Mouse (Mus musculus): ENCODE results near the gene Insl5. TPM values are rescaled to one million over a fixed set of nuclear protein-coding genes. Genes with fewer than 3 reads are reported as not detected.

The Insl5 gene
- total RNA-seq (2021) = not detected
- long read RNA-seq, experiment 1, partial matches to known transcripts = 0 of 1 reads
- long read RNA-seq, experiment 1, other reads (novel, unspliced or antisense) = 0 of 1 reads
- long read RNA-seq, experiment 2 = 0 reads

DNA sequence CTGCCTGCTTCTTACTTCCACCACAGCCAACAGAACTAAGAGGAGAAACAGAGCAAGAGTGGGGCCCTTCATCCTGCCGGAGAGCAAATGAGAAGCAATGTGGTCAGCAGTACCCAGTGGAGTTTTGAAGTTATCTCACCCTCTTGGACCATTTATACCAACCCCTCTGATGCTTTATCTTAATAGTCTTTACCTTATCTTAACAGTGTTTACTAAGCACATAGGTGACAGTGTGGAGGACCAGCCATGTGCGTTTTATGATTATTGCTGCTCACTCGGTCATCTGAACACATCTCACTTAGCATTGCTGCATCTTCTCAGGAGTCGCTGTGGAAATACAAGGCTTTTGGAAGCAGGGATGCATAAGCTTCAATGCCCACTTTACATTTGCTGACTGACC is at the start of gene Insl5:
Gene Insl5 (minus strand): TSS at position 222 of the 400 bp plus-strand sequence.
- no peak for DNase-seq
- intact Hi-C loops (cut with DNase I) = no loop called here

GRCm38 (mm10) chr4:103070631-103071030 is 44.0 kb upstream of the Insl5 start:
- DNase-seq = no peak
- intact Hi-C loops (cut with DNase I) = no loop called here

DNA sequence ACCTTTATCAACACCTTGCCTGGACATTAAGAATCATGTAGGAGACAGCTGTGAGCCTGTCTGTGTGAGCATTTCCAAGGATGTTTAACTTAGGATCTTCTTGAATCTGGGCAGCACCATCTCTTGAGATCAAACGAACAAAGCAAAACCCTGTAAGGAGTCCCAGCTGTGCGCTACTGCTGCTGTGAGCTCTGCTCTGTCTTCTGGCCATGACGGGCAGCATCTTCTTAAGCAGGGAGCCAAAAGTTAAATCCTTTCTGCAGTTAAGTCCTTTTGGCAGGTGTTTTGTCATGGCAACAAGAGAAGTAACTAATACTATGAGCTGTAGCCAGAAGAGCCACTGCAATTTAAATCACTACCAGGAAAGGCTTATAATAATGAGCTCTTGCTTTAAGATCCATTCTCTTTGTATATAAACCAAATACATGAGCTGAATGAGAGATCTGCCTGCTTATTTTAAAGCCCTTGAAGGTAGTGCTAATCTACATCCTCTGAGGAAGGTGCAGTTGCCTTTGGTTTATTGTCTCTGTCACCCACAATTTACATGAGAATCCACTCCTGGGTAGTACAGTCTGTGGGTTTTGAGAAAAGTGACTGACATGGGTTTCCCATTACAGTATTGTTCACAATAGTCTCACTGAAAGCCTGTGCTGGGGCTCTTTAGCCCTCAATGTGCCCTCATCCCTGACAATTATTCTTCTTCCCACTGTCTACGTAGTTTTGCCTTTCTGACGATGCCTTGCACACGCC is 41.4 kb upstream of the Insl5 start:
- intact Hi-C loops (cut with DNase I) = no loop called here
- no peak for DNase-seq

- DNase-seq = no peak
- intact Hi-C loops (cut with DNase I) = no loop called here
Measured at GRCm38 (mm10) chr4:103064976-103065375, 38.3 kb upstream of the Insl5 start.

DNA sequence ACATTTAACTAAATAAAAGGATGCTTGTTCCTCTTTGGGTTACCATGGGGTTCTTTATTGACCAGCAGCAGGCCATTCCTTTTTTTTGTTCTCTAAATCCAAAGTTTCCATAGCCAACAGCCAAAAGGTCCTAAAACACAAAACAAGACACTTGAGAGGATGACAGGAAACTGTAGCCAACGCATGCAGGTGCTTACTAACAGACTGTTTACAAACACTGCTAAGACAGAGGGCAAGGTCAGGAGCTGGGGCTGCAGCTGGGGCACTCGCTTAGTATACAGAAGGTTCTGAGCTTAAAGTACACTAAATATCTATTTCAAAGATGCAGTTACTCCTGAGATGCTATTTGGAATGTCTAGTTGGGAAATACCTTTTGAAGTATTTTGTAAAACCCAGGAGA is 37.8 kb upstream of the Insl5 start:
- intact Hi-C loops (cut with DNase I) = no loop called here
- no peak for DNase-seq

DNA sequence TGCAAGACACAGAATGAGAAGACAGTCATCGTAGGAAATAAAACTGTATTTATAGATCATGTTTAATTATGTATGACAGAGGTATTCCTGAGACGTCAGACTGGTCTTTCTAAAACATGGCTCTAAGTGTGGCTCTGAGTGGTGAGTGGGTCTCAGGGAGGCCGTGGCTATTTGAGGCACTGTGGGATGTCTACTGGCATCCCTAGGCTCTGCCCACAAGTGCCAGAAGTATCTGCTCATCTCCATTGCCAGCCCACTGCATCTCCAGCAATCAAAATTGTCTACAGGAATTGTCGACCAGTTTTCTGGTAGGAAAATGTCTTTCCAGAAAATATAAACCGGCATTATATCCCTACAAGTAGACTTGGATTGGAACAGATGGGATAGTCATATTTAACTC is 30.3 kb upstream of the Insl5 start:
- intact Hi-C loops (cut with DNase I) = no loop called here

GRCm38 (mm10) chr4:103048046-103048445 is 21.4 kb upstream of the Insl5 start:
- intact Hi-C loops (cut with DNase I) = no loop called here
- DNase-seq = no peak

More for the DNA sequence above, 30.3 kb upstream of the Insl5 start:
- no peak for DNase-seq

GRCm38 (mm10) chr4:103042997-103043396 is 16.4 kb upstream of the Insl5 start:
- intact Hi-C loops (cut with DNase I) = no loop called here
- DNase-seq = no peak

DNA sequence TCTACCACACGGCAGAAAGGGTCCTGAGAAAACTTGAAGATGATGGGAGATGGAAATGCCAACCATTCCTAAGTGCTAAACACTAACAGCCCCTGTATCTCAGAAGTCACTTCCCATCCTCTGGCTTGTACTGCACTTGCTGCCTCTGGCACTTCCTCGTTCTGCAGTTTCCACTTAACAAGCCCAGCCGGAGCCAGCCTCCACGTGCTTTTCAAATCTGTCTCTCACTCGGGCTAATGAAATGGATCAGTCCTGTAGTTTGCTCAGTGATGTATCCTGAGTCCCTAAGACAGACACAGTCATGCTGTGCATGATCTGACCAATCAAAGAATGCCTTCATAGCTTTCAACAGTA is 13.2 kb upstream of the Insl5 start:
- DNase-seq = no peak
- intact Hi-C loops (cut with DNase I) = no loop called here

GRCm38 (mm10) chr4:103039103-103039837 is 12.6 kb upstream of the Insl5 start:
- intact Hi-C loops (cut with DNase I) = no loop called here
- no peak for DNase-seq

DNA sequence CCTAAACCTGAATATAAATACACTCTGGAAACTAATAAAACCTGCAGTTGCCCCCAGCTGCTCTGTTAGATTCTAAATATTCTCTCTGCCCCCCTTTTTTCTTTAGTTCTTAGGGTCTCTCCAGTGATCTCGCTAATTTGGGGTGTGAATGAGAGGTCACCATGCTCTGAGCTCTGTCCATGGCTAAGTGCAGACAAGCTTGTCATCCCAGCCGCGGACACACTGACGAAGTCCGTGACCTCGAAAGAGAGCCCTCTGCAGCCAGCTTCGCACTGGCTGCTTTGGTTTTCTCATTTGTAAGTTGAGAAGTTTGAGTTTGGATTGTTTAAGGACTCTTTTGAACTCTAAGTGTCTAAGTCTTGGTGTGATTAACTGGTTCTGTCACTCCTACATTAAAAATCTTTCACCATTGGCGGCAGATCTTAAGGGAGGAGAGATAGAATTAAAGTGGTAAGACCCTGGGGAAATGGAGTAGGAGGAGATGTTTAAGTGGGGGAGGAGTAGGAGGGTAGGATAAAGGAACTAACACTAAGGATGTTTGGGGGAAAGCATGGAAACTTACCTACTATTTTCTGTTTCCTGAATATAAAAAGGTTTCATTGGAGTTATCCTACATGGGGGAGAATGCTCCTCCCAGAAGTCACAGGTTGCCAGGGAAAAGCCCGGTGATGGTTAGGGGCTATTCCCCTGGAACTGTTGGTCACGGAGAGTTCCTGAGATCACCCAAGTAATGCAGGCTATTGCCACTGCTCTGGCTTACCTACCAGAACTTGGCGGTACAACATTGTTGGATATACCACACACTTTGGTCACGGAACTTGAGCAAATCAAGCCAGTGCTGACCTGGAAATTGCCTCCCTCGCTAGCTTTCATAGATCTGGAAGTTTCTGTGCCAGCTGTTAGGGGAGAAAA is 1.8 kb upstream of the Insl5 start:
- DNase-seq = no peak
- intact Hi-C loops (cut with DNase I) = no loop called here

DNA sequence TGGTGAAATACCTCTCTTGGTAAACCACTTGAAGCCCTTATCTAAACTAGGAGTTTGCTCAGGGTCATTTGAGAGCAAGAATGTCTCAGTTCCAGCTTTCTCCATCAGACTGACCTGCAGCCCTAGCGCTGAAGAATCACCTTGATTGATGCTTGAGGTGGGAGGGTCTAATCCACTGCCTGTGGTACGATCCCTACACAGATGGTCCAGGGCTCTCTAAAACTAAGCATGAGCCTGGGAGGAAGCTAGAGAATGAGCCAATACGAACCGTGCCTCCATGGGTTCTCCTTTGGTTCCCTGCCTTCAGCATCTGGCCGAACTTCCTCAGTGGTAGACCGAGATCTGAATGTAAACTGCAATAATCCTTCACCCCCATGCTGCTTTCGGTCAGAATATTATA is 1.1 kb upstream of the Insl5 start:
- DNase-seq = no peak
- intact Hi-C loops (cut with DNase I) = no loop called here

GRCm38 (mm10) chr4:103013490-103013889 is 13.2 kb downstream of the Insl5 start:
- DNase-seq = no peak
- intact Hi-C loops (cut with DNase I) = no loop called here

DNA sequence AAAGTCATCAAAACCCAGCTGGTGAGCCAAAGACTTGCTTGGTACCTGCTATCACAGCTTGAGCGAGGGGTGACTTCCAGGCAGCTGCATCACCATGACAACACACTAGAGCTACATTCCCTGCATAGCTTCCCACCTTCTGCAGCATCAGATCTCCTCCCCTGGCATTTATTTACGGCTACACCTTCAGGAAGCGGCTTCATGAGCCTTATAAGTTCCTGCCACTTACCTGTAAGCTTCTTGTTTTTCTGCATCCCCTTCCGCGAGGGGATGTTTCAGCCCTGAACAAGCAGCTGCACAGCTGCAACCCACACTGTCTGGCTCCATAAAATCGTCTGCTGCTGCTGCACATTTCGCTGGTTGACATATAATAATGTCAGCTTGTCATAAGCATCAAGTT is 14.8 kb downstream of the Insl5 start:
- no peak for DNase-seq
- intact Hi-C loops (cut with DNase I) = no loop called here

DNA sequence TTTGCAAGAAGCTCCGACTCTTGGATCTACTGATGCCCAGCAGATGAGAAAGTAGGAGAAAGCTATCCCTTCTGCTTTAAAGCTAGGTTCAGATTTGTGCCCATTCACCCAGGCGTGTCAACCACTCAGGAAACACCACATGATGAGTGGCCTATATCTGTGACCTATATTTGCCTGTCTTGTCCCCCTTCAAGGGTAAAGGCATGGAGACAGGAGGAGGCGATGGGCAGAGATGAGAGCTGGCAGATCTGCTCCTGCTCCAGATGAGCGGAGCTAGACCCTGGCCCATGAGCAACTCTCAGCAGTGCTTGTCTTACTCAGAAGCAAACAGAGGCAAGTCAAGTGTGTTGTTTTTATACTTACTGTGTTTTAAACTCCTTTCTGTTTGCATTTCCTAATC is 15.9 kb downstream of the Insl5 start:
- intact Hi-C loops (cut with DNase I) = no loop called here
- no peak for DNase-seq

- intact Hi-C loops (cut with DNase I) = no loop called here
- no peak for DNase-seq
Measured at GRCm38 (mm10) chr4:103006943-103007418, 19.7 kb downstream of the Insl5 start.

- no peak for DNase-seq
- intact Hi-C loops (cut with DNase I) = no loop called here
Measured at GRCm38 (mm10) chr4:103006266-103006665, 20.4 kb downstream of the Insl5 start.

DNA sequence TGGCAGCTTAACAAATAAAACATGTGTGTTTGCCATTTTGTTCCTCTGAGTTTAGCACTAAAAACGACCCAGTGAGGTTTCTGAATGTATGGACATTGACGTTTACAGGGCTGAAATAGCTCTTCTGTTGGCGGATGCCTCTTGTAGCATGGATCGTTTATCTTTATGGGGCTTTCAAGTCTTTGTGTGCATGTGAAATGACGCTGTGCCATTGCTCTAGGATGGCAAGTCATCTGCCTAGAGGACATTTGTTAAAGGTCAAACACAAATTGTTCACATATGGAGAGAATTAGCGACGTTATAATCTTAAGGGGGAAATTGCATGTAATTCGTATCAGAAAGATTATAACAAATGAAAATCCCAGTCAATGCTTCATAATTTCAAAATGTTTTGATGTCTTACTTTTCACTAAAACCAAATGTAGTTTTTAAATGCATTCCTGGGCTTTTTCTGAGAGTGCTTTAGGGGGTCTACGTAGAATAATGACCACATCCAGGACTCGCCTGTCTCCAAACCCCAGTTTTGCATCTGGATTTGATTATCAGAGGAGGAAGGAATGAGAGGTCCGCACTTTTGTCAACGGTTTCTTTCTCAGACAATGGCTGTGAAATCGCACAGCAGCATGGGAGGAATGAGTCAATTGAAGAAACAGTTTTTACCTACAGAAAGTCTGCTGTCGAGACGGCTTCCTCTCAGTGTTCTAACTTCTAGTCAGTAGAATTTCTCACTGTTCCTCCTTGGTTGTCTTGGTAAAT is 21.3 kb downstream of the Insl5 start:
- no peak for DNase-seq
- intact Hi-C loops (cut with DNase I) = no loop called here

DNA sequence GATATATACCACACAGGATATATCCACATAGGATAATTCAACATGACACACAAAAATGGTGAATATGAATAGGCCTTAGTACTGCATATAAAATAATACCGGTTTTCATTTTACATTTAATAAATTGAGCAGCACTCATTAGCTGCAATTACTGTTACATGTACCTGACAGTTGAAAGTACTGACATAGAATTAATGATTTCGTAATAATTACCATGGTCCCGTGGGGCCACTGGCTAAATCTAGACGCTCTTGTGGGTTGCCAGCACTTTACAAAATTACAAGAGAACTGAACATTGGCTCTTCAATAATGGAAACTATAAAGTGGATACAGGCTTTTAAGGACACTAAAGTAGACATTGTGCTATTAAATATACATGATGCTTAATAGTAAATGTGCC is 22.0 kb downstream of the Insl5 start:
- no peak for DNase-seq
- intact Hi-C loops (cut with DNase I) = no loop called here

DNA sequence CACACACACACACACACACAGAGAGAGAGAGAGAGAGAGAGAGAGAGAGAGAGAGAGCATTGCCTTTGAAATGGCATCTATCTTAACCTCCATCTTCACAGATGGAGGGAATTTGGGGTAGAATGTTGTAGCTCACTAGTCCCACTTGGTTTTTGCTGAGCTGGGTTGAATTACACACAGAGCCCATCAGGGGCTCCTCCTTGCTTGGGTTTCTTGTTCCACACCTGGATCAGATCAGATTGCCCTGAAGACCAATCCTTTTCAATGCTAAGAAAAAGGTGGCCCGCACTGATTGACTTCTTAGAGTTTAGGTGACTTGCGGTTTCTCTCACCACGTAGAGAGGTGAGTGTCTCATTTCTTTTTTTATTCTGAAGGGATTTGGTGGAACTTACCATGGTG is 35.0 kb downstream of the Insl5 start:
- DNase-seq = no peak
- intact Hi-C loops (cut with DNase I) = no loop called here

Measured in heart, postnatal 14 days (tissue).